Mouse (Mus musculus) bone marrow, adult 2 months (tissue): ENCODE measurements at regions not wholly inside any gene's neighbourhood (a gene's known extent, or its start where the extent isn't known, plus 50 kb on each side); places are given as distances from the start of the nearest gene placed in this dataset.

ENCODE experiments used
- CTCF ChIP-seq: fragments of 200-500 bp; IDR thresholded peaks from 2 replicates; pipeline ENCODE4 v1.5.1; 2011; ENCODE audit warnings: low read length, control low read depth; ENCODE audit not compliant: control insufficient read depth, insufficient read depth
- POLR2A ChIP-seq: fragments of 200-500 bp; IDR thresholded peaks from 2 replicates; pipeline ENCODE4 v1.6.1; 2011; ENCODE audit warnings: low read depth, mild to moderate bottlenecking, control low read depth, low read length, borderline replicate concordance; ENCODE audit not compliant: control insufficient read depth

DNA sequence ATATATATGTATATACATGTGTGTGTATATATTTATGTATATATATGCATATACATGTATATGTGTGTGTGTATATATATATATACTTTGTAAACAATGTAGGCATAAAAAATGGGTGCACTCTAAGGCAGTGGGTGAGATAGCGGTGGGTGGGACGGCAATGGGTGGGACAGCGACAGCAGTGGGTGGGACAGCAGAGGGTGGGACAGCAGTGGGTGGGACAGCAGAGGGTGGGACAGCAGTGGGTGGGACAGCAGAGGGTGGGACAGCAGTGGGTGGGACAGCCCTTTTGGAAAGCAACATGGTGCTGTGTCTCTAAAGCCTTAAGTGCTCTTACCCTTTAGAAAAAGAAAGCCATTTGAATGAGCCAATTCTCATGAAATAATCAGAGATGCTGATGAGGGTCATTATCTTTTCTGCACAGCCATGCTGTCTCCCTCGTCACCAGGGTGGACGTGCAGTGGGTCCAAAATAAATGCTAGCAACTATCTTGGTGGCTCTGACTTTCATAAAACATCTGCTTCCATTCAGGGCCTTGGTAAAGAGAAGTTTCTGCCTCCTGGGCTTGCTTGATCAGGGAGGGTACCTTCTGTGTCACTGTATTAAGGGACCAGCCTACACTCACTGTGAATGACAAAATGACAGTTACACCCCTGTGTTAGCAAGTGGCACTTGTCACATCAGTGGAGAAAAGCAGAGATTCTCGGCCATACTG is 119.3 kb upstream of the Slc44a1 start:
- TF ChIP-seq CTCF (no peak), POLR2A (no peak)
